Mouse (Mus musculus): ENCODE results near the gene Sbpl.

DNA sequence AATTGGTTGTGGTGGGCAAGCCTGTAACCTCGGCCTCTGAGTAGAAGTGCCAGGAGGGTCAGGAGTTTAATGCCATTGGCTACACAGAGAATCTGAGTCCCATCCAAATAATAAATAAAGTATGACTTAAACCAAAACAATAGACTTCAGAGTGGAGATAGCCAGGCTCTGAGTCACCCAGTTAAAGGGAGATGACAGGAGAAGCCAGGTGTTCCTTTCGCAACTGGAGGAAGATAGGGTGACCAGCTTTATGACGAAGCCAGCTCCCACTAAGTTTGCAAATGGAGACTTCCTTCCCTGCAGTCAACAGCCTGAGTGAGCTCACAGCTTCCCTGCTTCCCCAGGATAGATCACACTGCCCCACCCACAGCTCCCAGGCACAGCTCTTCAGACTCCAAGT lies 24.4 kb upstream of the Sbpl start:
- TF ChIP-seq CTCF (IDR thresholded peaks at IDR 0.05; ENCODE audit: extremely low read depth, insufficient read depth, insufficient read length, insufficient replicate concordance) (no peak), POLR2A (IDR thresholded peaks at IDR 0.05; ENCODE audit: low read depth, low read length) (no peak)

Measured in spleen, adult 2 months (tissue).